Mouse (Mus musculus): ENCODE measurements around the gene 2610507B11Rik.

The 2610507B11Rik gene

DNA sequence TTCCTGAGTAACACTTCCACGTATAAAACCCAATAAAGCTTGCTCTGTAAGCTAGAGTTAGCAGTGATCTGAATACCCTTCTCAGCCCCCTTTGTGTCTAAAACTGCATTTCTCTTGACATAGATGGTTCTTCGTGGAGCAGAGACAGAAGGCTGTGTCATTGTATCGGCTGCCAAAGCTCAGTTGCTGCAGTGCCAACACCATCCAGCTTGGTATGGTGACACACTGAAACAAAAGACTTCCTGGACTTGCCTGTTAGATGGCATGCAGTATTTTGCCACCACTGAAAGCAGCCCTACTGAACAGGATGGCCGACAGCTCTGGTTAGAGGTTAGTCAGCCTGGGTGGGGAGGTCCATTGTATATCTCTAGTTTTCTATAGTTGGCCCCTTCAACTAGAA, 18.0 kb downstream of the 2610507B11Rik start:
- in situ Hi-C loops (cut with MboI, MseI), result no loop called here

DNA sequence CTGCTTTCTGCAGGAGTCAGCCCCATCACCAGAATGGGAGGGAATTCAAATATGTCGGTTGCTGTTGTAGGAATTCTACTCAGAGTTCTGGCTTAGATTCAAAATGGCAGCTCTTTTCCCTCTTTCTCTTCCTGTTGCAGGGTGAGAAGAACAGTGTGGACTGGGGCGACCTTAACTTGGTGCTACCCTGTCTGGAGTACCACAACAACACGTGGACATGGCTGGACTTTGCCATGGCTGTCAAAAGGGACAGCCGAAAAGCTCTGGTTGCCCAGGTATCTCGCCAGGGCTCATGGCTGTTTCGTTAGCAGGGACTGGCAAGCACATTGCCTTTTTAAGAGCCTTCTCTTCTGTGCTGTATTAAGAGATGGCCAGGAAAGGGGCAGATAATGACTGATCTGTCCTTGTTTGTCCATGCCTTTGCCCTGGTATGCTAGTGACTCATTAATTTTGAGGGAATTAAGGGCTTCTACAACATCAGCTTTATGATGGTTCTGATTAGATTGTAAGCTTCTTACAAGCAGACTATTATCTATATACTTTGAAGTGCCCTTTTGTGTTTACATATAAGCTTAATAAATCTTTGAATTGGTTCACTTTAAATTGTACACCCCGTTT, 27.7 kb downstream of the 2610507B11Rik start:
- in situ Hi-C loops (cut with MboI, MseI), result no loop called here

GRCm38 (mm10) chr11:78290654-78291053, 29.1 kb downstream of the 2610507B11Rik start, which contains the start of gene BC030499:
TSS of gene BC030499 (plus strand) at chr11:78290841.
- in situ Hi-C loops (cut with MboI, MseI), result no loop called here

- in situ Hi-C loops (cut with MboI, MseI), result no loop called here
These were observed 33.0 kb downstream of the 2610507B11Rik start for GRCm38 (mm10) chr11:78294585-78294984.

DNA sequence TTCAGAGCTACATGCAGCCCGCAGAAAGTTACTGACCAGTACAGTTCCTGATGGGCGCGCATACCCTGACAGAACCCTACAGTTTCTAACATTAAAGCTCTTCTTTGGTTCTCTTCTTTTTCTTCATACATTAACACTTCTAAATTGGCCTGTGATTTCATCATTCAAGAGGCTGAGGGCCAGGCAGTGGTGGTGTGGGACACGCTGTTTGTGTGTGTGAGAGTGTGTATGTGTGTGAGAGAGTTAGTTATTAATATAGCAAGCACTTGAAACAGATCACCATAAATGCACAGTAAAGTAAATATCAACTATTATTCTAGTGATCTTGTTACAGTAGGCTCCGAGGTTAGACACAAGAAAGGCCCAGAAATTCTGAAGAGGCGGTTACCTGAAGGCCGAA, 39.4 kb downstream of the 2610507B11Rik start:
- in situ Hi-C loops (cut with MboI, MseI), result no loop called here

DNA sequence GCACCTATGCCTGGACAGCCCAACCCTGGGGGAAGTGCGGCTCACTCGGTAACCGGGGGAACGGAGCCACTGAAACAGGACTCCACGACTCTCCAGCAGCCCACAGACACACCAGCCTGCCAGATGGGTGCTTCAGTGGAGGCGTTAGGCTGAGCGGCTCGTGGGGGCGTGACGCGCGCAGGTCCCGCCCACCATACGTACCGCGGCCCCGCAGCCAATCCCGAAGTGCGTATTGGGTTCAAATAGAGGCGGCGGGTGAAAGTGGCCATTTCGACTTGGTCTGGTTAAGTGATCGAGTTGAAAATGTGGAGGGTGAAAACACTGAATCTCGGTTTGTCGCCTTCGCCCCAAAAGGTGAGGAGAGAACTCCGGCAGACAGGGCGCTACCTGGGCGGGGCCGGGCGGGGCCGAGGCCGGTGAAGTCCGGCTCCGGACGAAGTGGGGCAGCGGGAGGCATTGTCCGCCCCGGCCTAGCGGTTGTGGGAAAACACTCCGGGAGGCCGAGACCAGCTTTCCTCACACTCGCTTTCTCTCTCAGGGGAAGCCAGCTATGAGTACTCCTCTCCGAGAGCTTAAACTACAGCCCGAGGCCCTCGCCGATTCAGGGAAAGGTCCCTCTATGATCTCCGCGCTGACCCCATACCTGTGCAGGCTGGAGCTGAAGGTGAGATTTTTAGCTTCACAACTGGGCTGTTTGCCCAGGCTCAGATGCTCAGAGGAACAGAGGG, 40.0 kb downstream of the 2610507B11Rik start, which contains the start of gene Spag5:
TSS of gene Spag5 (plus strand) at position 173 of the 728 bp plus-strand sequence.
- in situ Hi-C loops (cut with MboI, MseI), result no loop called here

GRCm38 (mm10) chr11:78305272-78305671, 43.7 kb downstream of the 2610507B11Rik start:
- in situ Hi-C loops (cut with MboI, MseI), result no loop called here

- in situ Hi-C loops (cut with MboI, MseI), result no loop called here
These were observed 49.4 kb downstream of the 2610507B11Rik start for GRCm38 (mm10) chr11:78310861-78311511.

- in situ Hi-C loops (cut with MboI, MseI), result no loop called here
These were observed 52.1 kb downstream of the 2610507B11Rik start for GRCm38 (mm10) chr11:78313662-78314061.

DNA sequence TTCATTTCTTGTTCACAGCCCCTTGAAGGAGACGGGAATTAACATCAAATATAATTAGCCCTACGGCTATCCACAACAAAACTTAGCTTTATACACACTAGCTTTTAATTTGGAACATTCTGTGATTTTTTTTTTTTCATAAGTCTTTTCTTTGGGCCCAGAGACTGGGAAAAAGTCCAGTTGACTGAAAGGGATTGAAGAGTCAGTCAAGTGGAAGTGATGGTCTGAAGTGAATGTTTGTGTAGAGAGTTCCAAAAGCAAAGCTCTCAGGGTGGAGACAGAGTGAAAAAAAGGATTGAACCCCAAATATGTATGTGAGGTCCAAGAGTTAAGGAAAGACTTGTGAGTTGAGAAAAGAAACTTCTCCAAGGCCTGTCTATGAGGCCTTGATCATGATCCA, 56.9 kb downstream of the 2610507B11Rik start:
- in situ Hi-C loops (cut with MboI, MseI), result no loop called here

DNA sequence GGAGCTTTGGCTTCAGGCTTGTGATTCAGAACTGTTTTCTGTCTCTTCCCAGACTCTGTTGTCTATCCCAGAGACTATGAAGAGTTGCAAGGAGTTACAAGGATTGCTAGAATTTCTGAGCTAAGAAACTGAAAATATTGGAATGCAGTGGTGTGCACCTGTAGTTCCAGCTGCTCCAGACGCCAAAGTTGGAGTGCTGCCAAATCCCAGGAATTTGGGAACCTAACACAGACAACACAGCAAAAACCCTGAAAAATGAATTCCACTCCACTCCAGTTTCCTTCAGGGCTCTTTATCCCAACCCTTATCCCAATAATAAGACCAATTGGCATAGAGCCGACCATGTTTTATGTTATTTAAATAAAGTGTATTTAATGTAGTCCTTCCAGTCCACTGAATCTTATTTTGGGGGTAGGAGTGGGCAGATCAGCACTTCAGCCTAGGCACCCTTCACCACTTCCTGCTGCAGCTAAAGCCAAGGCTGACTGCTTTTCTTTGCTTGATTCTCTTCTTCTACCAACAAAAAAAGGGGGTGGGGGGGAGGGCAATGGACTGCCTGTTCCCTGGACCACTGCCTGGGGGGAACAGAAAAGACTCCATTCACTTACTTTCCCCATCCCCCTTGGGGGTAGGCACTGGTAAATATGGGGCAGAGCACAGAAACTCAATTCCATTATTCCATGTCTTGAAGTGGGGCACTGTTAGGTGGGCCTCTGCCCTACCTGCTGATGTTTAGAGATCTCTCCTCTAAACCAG, 60.7 kb downstream of the 2610507B11Rik start:
- in situ Hi-C loops (cut with MboI, MseI), result no loop called here

DNA sequence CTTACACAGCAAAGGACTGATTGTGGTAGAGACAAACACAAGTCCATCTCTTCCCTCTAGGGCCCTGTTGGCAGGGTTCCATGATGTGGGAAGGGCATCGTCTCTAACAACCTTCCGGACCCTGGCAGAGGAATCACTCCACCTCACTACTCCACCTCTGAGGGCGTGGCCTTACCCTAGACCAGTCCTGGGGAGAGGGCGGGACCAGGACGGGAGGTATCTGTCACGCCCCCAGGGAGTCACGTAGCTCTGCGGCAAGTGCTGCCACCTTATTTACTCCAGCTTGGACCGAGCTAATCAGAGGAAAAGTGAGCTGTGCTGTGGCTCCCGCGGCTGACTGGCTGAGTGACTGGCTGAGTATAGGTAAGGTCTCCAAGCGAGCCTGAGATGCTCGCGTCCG, 61.3 kb downstream of the 2610507B11Rik start, which contains the start of gene Aldoc:
TSS of gene Aldoc (plus strand) at position 109 of the 400 bp plus-strand sequence.
- in situ Hi-C loops (cut with MboI, MseI), result no loop called here

- in situ Hi-C loops (cut with MboI, MseI), result no loop called here
These were observed 62.6 kb downstream of the 2610507B11Rik start for GRCm38 (mm10) chr11:78324000-78324785.

GRCm38 (mm10) chr11:78324965-78325364, 63.4 kb downstream of the 2610507B11Rik start:
- in situ Hi-C loops (cut with MboI, MseI), result no loop called here

- in situ Hi-C loops (cut with MboI, MseI), result no loop called here
These were observed 65.7 kb downstream of the 2610507B11Rik start for GRCm38 (mm10) chr11:78327215-78327614.

DNA sequence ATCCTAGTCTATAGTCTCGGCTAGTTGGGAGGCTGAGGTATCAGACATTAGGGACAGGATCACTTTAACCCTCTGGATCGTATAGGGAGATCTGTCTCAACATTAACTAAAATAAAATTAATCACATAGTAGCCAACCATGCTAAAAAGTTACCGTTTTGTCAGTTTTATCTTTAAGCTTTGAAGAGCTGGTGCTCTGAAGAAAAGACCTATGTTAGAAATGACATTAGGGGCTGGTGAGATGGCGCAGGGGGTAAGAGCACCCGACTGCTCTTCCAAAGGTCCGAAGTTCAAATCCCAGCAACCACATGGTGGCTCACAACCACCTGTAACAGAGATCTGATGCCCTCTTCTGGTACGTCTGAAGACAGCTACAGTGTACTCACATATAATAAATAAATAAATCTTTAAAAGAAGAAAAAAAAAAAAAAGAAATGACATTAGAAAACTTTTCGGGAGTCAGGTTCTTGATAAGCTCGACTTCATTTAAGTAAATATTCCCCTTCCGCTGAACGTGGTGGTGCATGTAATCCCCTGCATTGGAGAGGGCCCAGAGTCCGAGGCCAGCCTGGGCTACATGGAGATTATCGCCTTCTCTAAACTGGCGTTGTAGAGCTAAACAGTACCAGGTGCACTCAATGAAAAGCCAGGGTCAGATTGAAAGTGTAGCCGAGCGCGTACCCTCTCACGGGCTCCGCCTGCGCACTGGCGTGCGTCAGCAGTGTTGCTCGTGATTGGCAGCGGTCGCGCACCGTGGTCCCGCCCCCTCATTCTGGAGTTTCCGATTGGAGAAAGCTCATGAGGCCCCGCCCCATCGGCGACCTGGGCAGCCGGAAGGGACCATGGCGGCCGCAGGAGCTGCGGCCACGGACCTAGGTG, 66.3 kb downstream of the 2610507B11Rik start, which contains the start of gene Pigs:
TSS of gene Pigs (plus strand) at position 782 of the 878 bp plus-strand sequence.
- in situ Hi-C loops (cut with MboI, MseI), result no loop called here

- in situ Hi-C loops (cut with MboI, MseI), result no loop called here
These were observed 67.0 kb downstream of the 2610507B11Rik start for GRCm38 (mm10) chr11:78328512-78329056.

GRCm38 (mm10) chr11:78332676-78333075, 71.1 kb downstream of the 2610507B11Rik start:
- in situ Hi-C loops (cut with MboI, MseI), result no loop called here

GRCm38 (mm10) chr11:78333992-78334391, 72.4 kb downstream of the 2610507B11Rik start:
- in situ Hi-C loops (cut with MboI, MseI), result no loop called here
